Mouse (Mus musculus): ENCODE data around the gene Rimkla. TPM values are rescaled to one million over a fixed set of nuclear protein-coding genes. Genes with fewer than 3 reads are reported as not detected.
"Not testable (repeated sequence)": the region's sequence is repeated elsewhere in the genome, so short reads cannot be mapped to it uniquely, and the experiment has no call there.

Rimkla gene
- total RNA-seq (2014; rRNA removed) (39.8 and 43.1 TPM in 2 replicates), polyA plus RNA-seq (2015; fragmentation: Nextera tagmentation; extraction: Ambion mirVana) (20.9 and 23.1 TPM in 2 replicates)

DNA sequence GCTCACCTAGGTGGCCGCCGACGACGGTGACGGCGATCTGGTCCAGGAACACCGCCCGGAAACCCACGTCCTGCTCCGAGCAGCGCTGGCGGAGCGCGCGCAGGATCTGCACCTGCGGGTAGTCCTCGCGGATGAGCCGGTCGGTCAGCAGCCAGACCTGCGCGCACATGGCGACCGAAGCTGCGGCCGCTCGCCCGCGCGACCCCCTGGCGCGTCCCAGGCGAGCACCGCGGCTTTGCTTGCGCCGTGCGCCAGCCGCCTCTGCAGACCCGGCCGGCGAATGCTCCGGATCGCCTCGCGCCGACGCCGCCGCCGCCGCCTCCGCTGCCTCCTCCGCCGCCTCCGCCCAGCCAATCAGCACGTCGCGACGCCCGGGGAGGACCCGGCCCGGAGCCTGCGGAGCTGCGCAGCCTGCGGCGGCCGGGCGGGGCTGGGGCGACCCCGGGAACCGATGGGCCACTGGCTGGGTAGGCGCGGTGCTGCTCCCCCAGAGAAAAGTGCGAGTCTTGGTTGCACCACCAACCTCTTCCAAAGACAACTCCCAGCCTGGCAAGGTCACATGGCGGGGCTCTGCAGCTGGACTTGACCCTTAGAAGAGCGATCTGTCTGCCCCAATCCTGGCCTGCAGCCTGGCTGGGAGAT lies at the start of gene Rimkla:
TSS of gene Rimkla (minus strand) at position 338 of the 642 bp plus-strand sequence.
- H3K27me3 ChIP-seq (ENCODE audit: insufficient read depth, low read length) = no peaks in the 10 kb centered on the region
- peak within 1 kb of the TSS; percentile 72 for H3K27ac ChIP-seq
- H3K36me3 ChIP-seq (ENCODE audit: insufficient read depth, low read length) = no peaks in the 10 kb centered on the region
- no peaks in the 10 kb centered on the region for H3K4me1 ChIP-seq (ENCODE audit: insufficient read depth, low read length)
- DNase-seq (ENCODE audit: low spot score) = peak; percentile 83
- no peaks in the 10 kb centered on the region for H3K9me3 ChIP-seq (ENCODE audit: low read length)
- H3K4me2 ChIP-seq (ENCODE audit: low read depth, low read length) = peak within 1 kb of the TSS; percentile 64
- 2% methylated on average over 62 of the region's 77 CpGs for WGBS
- peak within 1 kb of the TSS; percentile 64 for H3K4me3 ChIP-seq (ENCODE audit: low read length)
- ATAC-seq = peak; percentile 87
- peak within 1 kb of the TSS; percentile 70 for H3K9ac ChIP-seq (replicated peaks; ENCODE audit: low read length)
- TF ChIP-seq CTCF (IDR thresholded peaks at IDR 0.05; ENCODE audit: low read depth) = no peak

DNA sequence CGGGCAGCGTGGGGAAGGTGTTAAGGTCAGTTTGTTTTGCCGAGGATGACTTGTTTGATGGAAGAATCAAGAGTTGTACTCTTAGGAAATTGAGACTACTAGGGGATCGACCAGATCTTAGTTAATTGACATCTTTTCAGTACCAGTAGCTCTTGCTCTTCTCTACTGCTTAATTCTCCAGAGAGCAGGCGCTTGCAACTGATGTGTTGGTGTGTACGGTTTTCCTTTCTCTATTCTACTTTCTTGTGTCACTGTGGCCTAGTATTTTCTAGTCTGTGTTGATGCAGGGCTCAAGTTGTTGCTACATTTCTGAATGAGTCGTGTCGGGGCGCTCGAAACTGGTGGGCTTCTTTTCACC lies 48.1 kb upstream of the Rimkla start:
- Histone ChIP-seq H3K9ac (replicated peaks; ENCODE audit: low read length) (peak overlapping the region; percentile 84), H3K9me3 (ENCODE audit: low read length) (no peaks in the 10 kb centered on the region), H3K4me3 (ENCODE audit: low read length) (peak overlapping the region; percentile 99), H3K27ac (peak overlapping the region; percentile 98), H3K27me3 (ENCODE audit: insufficient read depth, low read length) (no peaks in the 10 kb centered on the region), H3K4me2 (ENCODE audit: low read depth, low read length) (peak overlapping the region; percentile 62), H3K4me1 (ENCODE audit: insufficient read depth, low read length) (0 out of 2 replicates have a peak, but pooled peaks cover 4% of the 10 kb centered on the region), H3K36me3 (ENCODE audit: insufficient read depth, low read length) (no peaks in the 10 kb centered on the region)
- DNase-seq (ENCODE audit: low spot score) = peak; percentile 11
- ATAC-seq = no peak
- no peak for TF ChIP-seq CTCF (IDR thresholded peaks at IDR 0.05; ENCODE audit: low read depth)
- 4% methylated on average over 10 of the region's 10 CpGs for WGBS

DNA sequence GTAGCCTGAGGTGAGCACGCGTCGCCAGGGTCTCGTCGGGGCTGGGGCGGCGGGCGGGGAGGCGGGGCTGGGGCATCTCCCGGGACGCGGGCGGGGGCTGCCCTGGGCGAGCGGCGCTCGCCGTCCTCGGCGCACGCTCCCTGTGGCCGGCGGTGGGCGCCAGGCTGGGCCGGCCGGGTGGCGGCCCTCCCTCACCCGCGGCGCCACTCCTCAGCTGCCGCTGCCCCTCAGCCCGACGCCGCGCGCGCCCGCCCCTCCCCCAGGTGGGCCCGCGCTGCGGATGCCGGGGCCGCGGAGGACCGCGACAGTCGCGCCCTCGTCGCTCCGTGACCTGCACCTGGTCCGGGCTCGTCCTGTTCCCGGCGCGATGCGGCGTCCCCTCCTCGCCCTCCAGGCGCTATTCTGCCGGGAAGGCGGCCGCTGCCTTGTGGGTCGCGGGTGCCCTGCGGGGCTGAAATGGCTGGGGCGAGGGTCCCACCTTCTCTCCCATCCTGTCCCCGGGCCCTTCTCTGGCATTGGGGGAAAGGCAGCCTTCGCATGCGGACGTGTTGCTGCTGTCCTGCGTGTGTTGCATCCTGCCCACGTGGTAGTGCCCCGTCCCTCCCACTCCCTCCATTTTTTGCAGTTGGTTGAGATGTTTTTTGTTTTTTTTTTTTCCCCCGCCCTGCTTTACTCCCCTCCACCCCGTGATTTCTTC lies 47.6 kb upstream of the Rimkla start:
- no peaks in the 10 kb centered on the region for H3K9me3 ChIP-seq (ENCODE audit: low read length)
- 0 out of 2 replicates have a peak, but pooled peaks cover 4% of the 10 kb centered on the region for H3K4me1 ChIP-seq (ENCODE audit: insufficient read depth, low read length)
- H3K9ac ChIP-seq (replicated peaks; ENCODE audit: low read length) = peak overlapping the region; percentile 84
- DNase-seq (ENCODE audit: low spot score) (peak; percentile 66), ATAC-seq (peak; percentile 84)
- TF ChIP-seq CTCF (IDR thresholded peaks at IDR 0.05; ENCODE audit: low read depth) = no peak
- peak overlapping the region; percentile 98 for H3K27ac ChIP-seq
- H3K4me2 ChIP-seq (ENCODE audit: low read depth, low read length) = peak overlapping the region; percentile 62
- no peaks in the 10 kb centered on the region for H3K36me3 ChIP-seq (ENCODE audit: insufficient read depth, low read length)
- H3K27me3 ChIP-seq (ENCODE audit: insufficient read depth, low read length) = no peaks in the 10 kb centered on the region
- H3K4me3 ChIP-seq (ENCODE audit: low read length) = peak overlapping the region; percentile 99
- under 1% methylated on average over 45 of the region's 76 CpGs for WGBS

DNA sequence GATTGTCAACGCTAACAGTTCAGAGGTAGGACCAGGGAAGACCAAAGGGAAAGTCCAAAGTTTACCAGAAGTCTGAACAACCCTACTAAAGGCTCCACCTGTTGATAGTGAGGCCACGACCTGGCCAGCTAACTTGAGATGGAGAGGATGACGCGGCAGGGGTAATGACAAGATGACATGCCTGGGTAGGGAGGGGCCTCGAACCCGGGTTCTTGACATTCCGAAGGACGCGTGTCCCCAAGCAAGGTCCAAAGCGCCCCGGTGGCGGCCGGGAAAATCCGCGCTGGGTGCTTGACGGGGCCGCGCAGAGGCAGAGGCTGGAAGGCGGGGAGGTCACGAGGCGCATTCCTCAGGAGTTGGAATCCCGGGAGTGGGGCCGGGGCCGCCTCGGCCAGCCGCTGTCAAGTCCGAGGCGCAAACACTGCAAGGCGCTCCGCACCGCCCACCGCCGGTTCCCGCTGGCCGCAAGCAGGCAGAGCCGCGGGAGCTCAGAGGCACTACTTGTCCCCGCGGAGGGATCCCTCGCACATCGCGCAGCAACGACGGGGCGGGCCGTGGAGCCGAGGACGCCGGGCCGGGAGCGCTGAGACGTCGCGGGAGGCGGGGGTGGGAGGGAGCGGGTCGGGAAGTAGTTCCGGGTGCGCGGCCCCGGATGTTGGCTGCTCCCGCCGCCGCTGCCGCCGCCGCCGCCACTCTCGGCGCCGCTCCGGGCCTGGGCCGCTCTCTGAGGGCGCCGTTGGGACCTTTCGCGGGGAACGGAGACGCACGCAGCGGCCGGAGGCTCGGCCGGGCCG lies 46.8 kb upstream of the Rimkla start, which contains the start of gene Frg2f1:
TSS of gene Frg2f1 (minus strand) at position 499 of the 794 bp plus-strand sequence.
- WGBS = under 1% methylated on average over 83 of the region's 85 CpGs

DNA sequence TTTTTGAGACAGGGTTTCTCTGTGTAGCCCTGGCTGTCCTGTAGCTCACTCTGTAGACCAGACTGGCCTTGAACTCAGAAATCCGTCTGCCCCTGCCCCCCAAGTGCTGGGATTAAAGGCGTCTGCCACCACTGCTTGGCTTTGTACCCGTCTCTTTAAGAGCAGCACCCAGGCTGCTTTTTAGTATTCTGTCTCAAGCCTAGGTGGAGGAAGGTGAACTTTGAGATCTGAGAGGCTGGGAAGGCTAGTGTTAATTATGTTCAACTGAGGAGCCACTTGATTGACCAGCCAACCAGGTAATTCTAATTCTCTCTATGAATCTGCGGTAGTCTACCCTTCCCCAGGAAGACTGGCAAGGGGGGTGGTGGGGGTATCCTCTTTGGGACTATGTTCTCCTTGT lies 45.0 kb upstream of the Rimkla start:
- 85% methylated on average over 4 of the region's 4 CpGs for WGBS
- no peaks in the 10 kb centered on the region for H3K9me3 ChIP-seq (ENCODE audit: low read length)
- no peak overlapping the region for H3K27ac ChIP-seq
- no peaks in the 10 kb centered on the region for H3K36me3 ChIP-seq (ENCODE audit: insufficient read depth, low read length)
- ATAC-seq = no peak
- no peaks in the 10 kb centered on the region for H3K27me3 ChIP-seq (ENCODE audit: insufficient read depth, low read length)
- H3K4me3 ChIP-seq (ENCODE audit: low read length) = no peak overlapping the region
- no peak for DNase-seq (ENCODE audit: low spot score)
- H3K4me1 ChIP-seq (ENCODE audit: insufficient read depth, low read length) = 0 out of 2 replicates have a peak, but pooled peaks cover 4% of the 10 kb centered on the region
- no peak overlapping the region for H3K9ac ChIP-seq (replicated peaks; ENCODE audit: low read length)
- no peak overlapping the region for H3K4me2 ChIP-seq (ENCODE audit: low read depth, low read length)
- TF ChIP-seq CTCF (IDR thresholded peaks at IDR 0.05; ENCODE audit: low read depth) = no peak

More for the DNA sequence above, 46.8 kb upstream of the Rimkla start, which contains the start of gene Frg2f1:
- peak; percentile 96 for ATAC-seq
- H3K36me3 ChIP-seq (ENCODE audit: insufficient read depth, low read length) = no peaks in the 10 kb centered on the region
- H3K9me3 ChIP-seq (ENCODE audit: low read length) = no peaks in the 10 kb centered on the region
- H3K27me3 ChIP-seq (ENCODE audit: insufficient read depth, low read length) = no peaks in the 10 kb centered on the region
- H3K4me3 ChIP-seq (ENCODE audit: low read length) = peak within 1 kb of the TSS; percentile 99
- no peak for TF ChIP-seq CTCF (IDR thresholded peaks at IDR 0.05; ENCODE audit: low read depth)
- DNase-seq (ENCODE audit: low spot score) = peak; percentile 96
- H3K27ac ChIP-seq = peak within 1 kb of the TSS; percentile 98
- peak within 1 kb of the TSS; percentile 84 for H3K9ac ChIP-seq (replicated peaks; ENCODE audit: low read length)
- 0 out of 2 replicates have a peak, but pooled peaks cover 4% of the 10 kb centered on the region for H3K4me1 ChIP-seq (ENCODE audit: insufficient read depth, low read length)
- peak within 1 kb of the TSS; percentile 62 for H3K4me2 ChIP-seq (ENCODE audit: low read depth, low read length)

DNA sequence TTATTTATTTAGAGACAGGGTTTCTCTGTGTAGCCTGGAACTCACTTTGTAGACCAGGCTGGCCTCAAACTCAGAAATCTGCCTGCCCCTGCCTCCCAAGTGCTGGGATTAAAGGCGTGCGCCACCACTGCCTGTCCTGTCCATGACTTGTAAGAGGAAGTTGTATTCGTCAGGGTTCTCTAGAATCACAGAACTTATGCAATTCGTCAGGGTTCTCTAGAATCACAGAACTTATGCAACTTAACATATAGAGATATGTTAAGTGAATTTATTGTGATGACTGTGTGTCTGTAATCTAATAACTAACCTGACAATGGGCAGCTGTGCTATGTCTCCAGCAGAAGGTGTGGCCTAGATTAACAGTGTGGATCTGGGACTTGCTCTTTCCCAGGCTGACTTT lies 44.2 kb upstream of the Rimkla start, which contains the start of gene Foxj3:
TSS of gene Foxj3 (plus strand) at position 390 of the 400 bp plus-strand sequence.
- H3K4me1 ChIP-seq (ENCODE audit: insufficient read depth, low read length); H3K27me3 ChIP-seq (ENCODE audit: insufficient read depth, low read length); H3K4me3 ChIP-seq (ENCODE audit: low read length); ATAC-seq; H3K9ac ChIP-seq (replicated peaks; ENCODE audit: low read length); H3K9me3 ChIP-seq (ENCODE audit: low read length); H3K36me3 ChIP-seq (ENCODE audit: insufficient read depth, low read length); DNase-seq (ENCODE audit: low spot score); H3K4me2 ChIP-seq (ENCODE audit: low read depth, low read length); H3K27ac ChIP-seq: not testable (repeated sequence)
- 94% methylated on average over 4 of the region's 4 CpGs for WGBS

Data from hindbrain, postnatal 0 days (tissue).